Mouse (Mus musculus) CD4-positive, CD25-positive, alpha-beta regulatory T cell, adult 9 weeks (primary cell): ENCODE data around the gene Acp2. TPM values are rescaled to one million over a fixed set of nuclear protein-coding genes. Genes with fewer than 3 reads are reported as not detected.

ENCODE experiments used
- polyA plus RNA-seq: library from polyadenylated mRNA; unstranded; fragments of 100-300 nt; shearing (Covaris generic); gene quantifications from one replicate; pipeline ENCODE4 v1.2.1, GENCODE M21; 2017

The Acp2 gene
- 20.9 TPM for polyA plus RNA-seq

GRCm38 (mm10) chr2:91202222-91202971 lies at the start of gene Acp2, which contains the start of gene Nr1h3:
TSS of gene Acp2 (plus strand) at chr2:91202885.
TSS of gene Nr1h3 (minus strand) at chr2:91202834.

GRCm38 (mm10) chr2:91183711-91184405 lies 18.8 kb upstream of the Acp2 start, which contains the start of gene Madd:
TSS of gene Madd (minus strand) at chr2:91183837.

DNA sequence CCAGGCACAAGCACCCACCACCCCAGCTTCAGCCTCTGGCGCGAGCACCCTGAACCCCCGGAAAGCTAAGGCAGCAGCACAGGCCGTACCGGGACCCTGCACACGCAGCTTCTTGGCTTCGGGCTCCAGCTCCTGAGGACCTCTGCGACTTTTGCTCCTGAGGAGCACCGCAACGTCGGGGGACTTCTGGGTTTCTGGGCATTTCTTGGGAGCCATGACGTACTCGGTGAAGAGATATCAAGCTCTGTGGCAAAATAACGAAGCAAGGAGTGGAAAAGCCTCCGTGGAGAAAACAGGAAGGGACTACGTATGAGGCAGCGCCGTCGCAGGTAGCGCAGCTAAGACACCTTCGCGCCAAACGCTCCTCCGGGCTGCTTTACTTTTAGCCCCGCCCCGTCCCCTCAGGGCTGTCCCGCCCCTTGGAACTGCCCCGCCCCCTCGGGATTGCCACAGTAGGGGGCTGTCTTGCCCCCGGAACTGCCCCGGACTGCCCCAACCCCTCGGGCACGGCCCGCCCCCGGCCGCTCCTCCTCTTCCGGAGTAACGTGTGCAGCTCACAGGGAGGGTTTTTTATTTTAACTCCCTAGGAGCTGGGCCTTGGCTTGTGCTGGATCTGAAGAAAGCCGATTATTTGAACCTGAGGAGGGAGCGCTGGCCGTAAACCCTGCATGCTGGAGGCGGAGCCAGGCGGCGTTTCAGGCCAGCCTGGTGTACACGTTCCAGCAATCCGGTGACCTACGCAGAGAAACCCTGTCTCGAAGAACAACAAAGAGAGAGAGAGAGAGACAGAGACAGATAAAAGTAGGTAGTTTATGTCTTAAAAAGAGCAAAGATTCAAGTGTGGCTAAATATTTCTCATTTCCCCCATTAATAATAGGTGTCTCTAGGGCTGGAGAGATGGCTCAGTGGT lies 34.2 kb downstream of the Acp2 start, which contains the start of gene Ddb2:
TSS of gene Ddb2 (minus strand) at position 382 of the 910 bp plus-strand sequence.

GRCm38 (mm10) chr2:91255661-91256150 lies 53.0 kb downstream of the Acp2 start, which contains the start of gene Pacsin3:
TSS of gene Pacsin3 (plus strand) at chr2:91255954.

Other genes starting within 250 kb of the Acp2 start
- 5.7 TPM for gene Rapsn, start 167.3 kb upstream of the Acp2 start, polyA plus RNA-seq
- 289 TPM for gene Psmc3, start 148.9 kb upstream of the Acp2 start, polyA plus RNA-seq
- gene Slc39a13, start 132.5 kb upstream of the Acp2 start, polyA plus RNA-seq: 37.0 TPM
- gene Spi1, start 120.5 kb upstream of the Acp2 start, polyA plus RNA-seq: 0.48 TPM
- not detected for gene Mybpc3, start 84.7 kb upstream of the Acp2 start, polyA plus RNA-seq
- gene Madd, start 19.0 kb upstream of the Acp2 start, polyA plus RNA-seq: 123 TPM
- 1.9 TPM for gene Nr1h3, start 51 bp upstream of the Acp2 start, polyA plus RNA-seq
- 101 TPM for gene Ddb2, start 34.1 kb downstream of the Acp2 start, polyA plus RNA-seq
- 0.89 TPM for gene Pacsin3, start 53.1 kb downstream of the Acp2 start, polyA plus RNA-seq
- 145 TPM for gene Arfgap2, start 62.1 kb downstream of the Acp2 start, polyA plus RNA-seq
- gene 1110051M20Rik, start 241.8 kb downstream of the Acp2 start, polyA plus RNA-seq: 30.4 TPM